ENCODE assay signal across 11 mouse cellular contexts in genomic region chr6:28853654-28854053, GRCm38 (mm10). TPM values are rescaled to one million over a fixed set of nuclear protein-coding genes. Genes with fewer than 3 reads are reported as not detected.
A peak's percentile ranks its signal among the peaks of the same experiment; 100 is the strongest.
DNase-seq lines count a peak whose midpoint lies in the region; ATAC-seq lines count a peak whose summit lies in the region.
"Had no signal": no experiment of that assay in that cellular context is flagged by ENCODE, and none has a peak within 500 bp of the region (broad histone marks: within the 10 kb centered on the region; RNA-seq: fewer than 3 reads in every experiment).

No protein-coding gene starts in this region.

- no peak overlapping the region for H3K4me3 ChIP-seq in heart, embryonic 13.5 days
- H3K4me3 ChIP-seq in embryonic facial prominence, embryonic 14.5 days (ENCODE audit: low read depth, low read length) = no peak overlapping the region
- no peak overlapping the region for H3K4me3 ChIP-seq in limb, embryonic 10.5 days
- no peak overlapping the region for H3K4me3 ChIP-seq in neural tube, embryonic 12.5 days
- H3K4me3 ChIP-seq: erythroblast, embryonic 14.5 days had no signal

- H3K27ac ChIP-seq in heart, embryonic 13.5 days (replicated peaks) = no peak overlapping the region
- H3K27ac ChIP-seq in embryonic facial prominence, embryonic 14.5 days (replicated peaks; ENCODE audit: low read depth, low read length) = no peak overlapping the region
- H3K27ac ChIP-seq in limb, embryonic 10.5 days = peak overlapping the region; percentile 39
- no peak overlapping the region for H3K27ac ChIP-seq in neural tube, embryonic 12.5 days

- H3K9ac ChIP-seq in heart, embryonic 13.5 days = 0 out of 2 replicates have a peak overlapping the region, but pooled peaks have one; percentile 21
- 0 out of 2 replicates have a peak overlapping the region, but pooled peaks have one; percentile 9 for H3K9ac ChIP-seq in embryonic facial prominence, embryonic 14.5 days (ENCODE audit: low read depth, low read length)
- no peak overlapping the region for H3K9ac ChIP-seq in neural tube, embryonic 12.5 days

- WGBS in heart, embryonic 13.5 days = 39% methylated on average over 2 of the region's 2 CpGs
- 18% methylated on average over 2 of the region's 2 CpGs for WGBS in embryonic facial prominence, embryonic 14.5 days
- 14% methylated on average over 2 of the region's 2 CpGs for WGBS in limb, embryonic 10.5 days
- 9% methylated on average over 2 of the region's 2 CpGs for WGBS in neural tube, embryonic 12.5 days

- H3K27me3 ChIP-seq in heart, embryonic 13.5 days (replicated peaks) = no peaks in the 10 kb centered on the region
- H3K27me3 ChIP-seq in embryonic facial prominence, embryonic 14.5 days (replicated peaks; ENCODE audit: control insufficient read depth, insufficient read depth, low read length) = no peaks in the 10 kb centered on the region
- peaks cover 7% of the 10 kb centered on the region; the same call in 1 of the 2 replicates for H3K27me3 ChIP-seq in limb, embryonic 10.5 days (ENCODE audit: low read depth, poor library complexity, severe bottlenecking)
- no peaks in the 10 kb centered on the region for H3K27me3 ChIP-seq in neural tube, embryonic 12.5 days (replicated peaks)

- no peak overlapping the region for H3K4me2 ChIP-seq in heart, embryonic 13.5 days
- no peak overlapping the region for H3K4me2 ChIP-seq in embryonic facial prominence, embryonic 14.5 days (ENCODE audit: low read depth, low read length)
- H3K4me2 ChIP-seq in neural tube, embryonic 12.5 days (replicated peaks) = peak overlapping the region; percentile 8; the same call in 1 of the 2 replicates

- H3K9me3 ChIP-seq in heart, embryonic 13.5 days = no peaks in the 10 kb centered on the region
- H3K9me3 ChIP-seq in embryonic facial prominence, embryonic 14.5 days (ENCODE audit: control insufficient read depth, low read length) = no peaks in the 10 kb centered on the region
- no peaks in the 10 kb centered on the region for H3K9me3 ChIP-seq in limb, embryonic 10.5 days (replicated peaks)
- H3K9me3 ChIP-seq in neural tube, embryonic 12.5 days = no peaks in the 10 kb centered on the region

- no peak for ATAC-seq in heart, embryonic 13.5 days (ENCODE audit: extremely low read depth, insufficient number of reproducible peaks, low FRiP score, low TSS enrichment)
- ATAC-seq in embryonic facial prominence, embryonic 14.5 days (ENCODE audit: low read depth) = 0 out of 2 replicates have a peak, but pooled peaks have one; percentile 20
- ATAC-seq in neural tube, embryonic 12.5 days (ENCODE audit: low FRiP score, low read depth) = peak; percentile 46; the same call in 1 of the 2 replicates

- DNase-seq in heart, adult 11 months = no peak
- DNase-seq in embryonic facial prominence, embryonic 14.5 days (ENCODE audit: low spot score) = no peak
- no peak for DNase-seq in limb, embryonic 10.5 days (ENCODE audit: low spot score)
- no peak for DNase-seq in urinary bladder, postnatal 36 days (ENCODE audit: low spot score in 2 of 2)
- DNase-seq in urinary bladder, postnatal 25 days (ENCODE audit: low spot score) = no peak
- no peak for DNase-seq in kidney, postnatal 4 days
- DNase-seq: heart, postnatal 10 days; kidney, adult 18-20 months had no signal

- peaks cover 72% of the 10 kb centered on the region for H3K4me1 ChIP-seq in heart, embryonic 13.5 days
- H3K4me1 ChIP-seq in embryonic facial prominence, embryonic 14.5 days (ENCODE audit: control insufficient read depth, insufficient read depth, low read length) = peaks cover 50% of the 10 kb centered on the region
- peaks cover 59% of the 10 kb centered on the region for H3K4me1 ChIP-seq in limb, embryonic 10.5 days
- peaks cover 37% of the 10 kb centered on the region for H3K4me1 ChIP-seq in neural tube, embryonic 12.5 days

- H3K36me3 ChIP-seq in heart, embryonic 13.5 days = no peaks in the 10 kb centered on the region; the same call in 1 of the 2 replicates
- no peaks in the 10 kb centered on the region for H3K36me3 ChIP-seq in embryonic facial prominence, embryonic 14.5 days (ENCODE audit: control insufficient read depth, insufficient read depth, low read length)
- H3K36me3 ChIP-seq in limb, embryonic 10.5 days = no peaks in the 10 kb centered on the region
- H3K36me3 ChIP-seq in neural tube, embryonic 12.5 days = no peaks in the 10 kb centered on the region

RNA-seq across cellular contexts. Expression of gene Lrrc4, which starts 22.1 kb away (rescaled TPM):
- polyA plus RNA-seq in heart, embryonic 13.5 days (2015; fragmentation: Nextera tagmentation; extraction: Ambion mirVana) = 0.40 and 0.41 TPM in 2 replicates
- 0.80 and 1.0 TPM in 2 replicates for polyA plus RNA-seq in embryonic facial prominence, embryonic 14.5 days (2014; fragmentation: Nextera tagmentation; extraction: Ambion mirVana)
- 0.16 and 0.36 TPM in 2 replicates for polyA plus RNA-seq in limb, embryonic 10.5 days (2016; fragmentation: Nextera tagmentation; extraction: Ambion mirVana)
- polyA plus RNA-seq in neural tube, embryonic 12.5 days (2016; fragmentation: Nextera tagmentation; extraction: Ambion mirVana) = 6.5 and 6.9 TPM in 2 replicates
- polyA plus RNA-seq: erythroblast, embryonic 14.5 days had no signal
